Mouse (Mus musculus) T-helper 17 cell (primary cell): Measurements from ENCODE around the gene Actl10.

Experiments
- in situ Hi-C, 2 experiments: fragments of 300-600 bp; cut with MboI, MseI; formaldehyde crosslinking; loops; 1 replicate in 1 of 2; 2 replicates in 1 of 2; pipeline ENCODE4 v1.15.1; 2025; ENCODE audit warnings: high pct_unique_total_duplicates in 2 of 2

Actl10 gene

GRCm38 (mm10) chr2:154577744-154578067, 26.1 kb downstream of the Actl10 start:
- in situ Hi-C loops, result no loop called here

DNA sequence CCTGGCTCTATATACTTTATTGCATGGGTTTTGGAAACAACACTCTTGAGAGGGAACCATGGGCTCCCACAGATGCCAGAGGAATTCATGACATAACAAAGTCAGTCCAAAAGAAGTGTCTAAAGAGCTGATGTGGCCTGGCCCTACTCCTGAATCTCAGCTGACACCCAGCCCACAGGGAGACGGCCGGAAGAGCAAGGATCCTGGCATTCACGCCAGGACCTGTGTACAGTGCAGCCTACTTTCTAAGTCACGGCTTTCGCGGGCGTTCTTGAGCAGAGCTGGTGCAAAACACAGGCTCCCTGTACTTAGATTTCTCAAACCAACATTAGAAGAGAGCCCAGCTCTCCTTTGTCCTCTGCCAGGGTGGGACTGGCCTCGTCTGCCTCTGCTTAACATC, 29.0 kb downstream of the Actl10 start:
- in situ Hi-C loops, result no loop called here

- in situ Hi-C loops, result no loop called here
Measured at GRCm38 (mm10) chr2:154581421-154581820, 29.8 kb downstream of the Actl10 start.

DNA sequence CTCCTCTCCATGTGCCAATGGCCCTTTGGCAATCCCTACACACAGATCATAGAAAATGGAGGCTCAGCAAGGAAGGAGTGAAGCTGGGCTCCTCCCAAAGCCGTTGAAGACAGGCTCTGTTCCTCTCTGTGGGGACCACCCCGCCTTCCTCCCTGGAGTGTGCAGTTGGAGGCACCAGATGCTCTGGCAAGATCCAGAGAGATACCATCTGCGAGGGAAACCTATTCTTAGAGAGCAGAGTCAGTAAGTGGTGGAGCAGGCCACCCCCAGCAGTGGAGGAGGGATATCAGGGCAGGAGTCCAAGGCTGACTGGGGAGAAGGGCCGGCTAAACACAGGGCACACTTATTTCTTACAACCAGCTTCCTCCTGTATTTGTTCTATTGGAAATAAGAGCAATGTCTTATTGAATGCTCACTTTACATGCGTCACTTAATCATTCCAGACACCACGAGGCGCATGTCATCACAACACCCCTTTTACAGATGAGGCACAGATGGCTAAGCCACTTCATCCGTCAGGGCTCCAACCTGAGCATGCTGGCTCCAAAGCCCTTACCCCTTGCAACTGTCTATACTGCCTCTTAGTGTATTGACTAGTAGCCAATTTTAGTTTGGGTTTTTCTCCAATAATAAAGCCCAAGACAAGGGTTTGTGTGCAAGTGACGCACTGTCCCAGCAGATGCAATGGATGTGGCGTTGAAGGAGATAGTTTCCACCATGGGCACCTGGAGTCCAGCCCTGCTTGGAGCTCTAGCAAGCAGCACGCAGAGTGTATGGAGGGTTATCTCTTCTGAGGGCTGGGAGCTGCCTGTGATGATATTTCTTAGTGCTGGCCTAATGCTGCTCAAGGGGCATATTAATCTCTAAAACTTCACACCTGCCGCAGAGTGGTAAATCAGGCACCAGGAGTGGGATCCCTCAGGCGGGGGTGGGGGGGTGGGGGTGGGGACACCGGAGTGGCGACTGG, 32.6 kb downstream of the Actl10 start:
- in situ Hi-C loops, result no loop called here

DNA sequence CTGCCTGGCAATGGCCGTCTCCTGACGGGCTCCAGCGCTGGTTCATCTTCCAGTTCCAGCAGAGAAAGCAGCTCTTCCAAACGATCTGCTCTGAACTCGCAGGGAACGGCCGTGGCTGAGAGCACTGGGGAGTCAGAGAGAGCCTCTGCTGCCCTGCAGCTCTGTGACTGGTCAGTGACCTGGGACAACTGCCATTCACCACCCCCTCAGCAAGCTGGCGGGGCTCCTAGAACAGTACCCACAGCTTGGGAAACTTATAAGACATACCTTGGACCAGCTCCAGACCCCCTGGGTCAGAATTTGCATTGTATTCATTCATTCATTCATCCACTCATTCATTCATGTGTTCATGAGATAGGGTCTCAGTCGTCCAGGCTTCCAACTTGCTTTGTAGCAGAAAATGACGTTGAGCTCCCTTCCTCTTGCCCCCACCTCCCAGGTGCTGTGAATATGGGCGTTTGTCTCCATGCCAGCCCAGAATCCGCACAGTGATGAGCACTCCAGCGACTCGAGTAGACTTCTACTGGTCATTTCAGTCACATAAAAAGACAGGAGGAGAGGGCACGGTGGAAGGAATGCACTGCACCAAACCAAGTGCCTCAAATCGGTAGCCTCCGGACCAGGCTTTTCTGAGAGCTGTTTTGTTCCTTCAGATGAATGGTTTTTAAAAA, 33.5 kb downstream of the Actl10 start:
- in situ Hi-C loops, result no loop called here

GRCm38 (mm10) chr2:154586405-154586804, 34.8 kb downstream of the Actl10 start:
- in situ Hi-C loops, result no loop called here

GRCm38 (mm10) chr2:154589051-154589450, 37.5 kb downstream of the Actl10 start:
- in situ Hi-C loops, result no loop called here

- in situ Hi-C loops, result no loop called here
Measured at GRCm38 (mm10) chr2:154591239-154591638, 39.7 kb downstream of the Actl10 start.

GRCm38 (mm10) chr2:154593025-154593424, 41.4 kb downstream of the Actl10 start:
- in situ Hi-C loops, result no loop called here

DNA sequence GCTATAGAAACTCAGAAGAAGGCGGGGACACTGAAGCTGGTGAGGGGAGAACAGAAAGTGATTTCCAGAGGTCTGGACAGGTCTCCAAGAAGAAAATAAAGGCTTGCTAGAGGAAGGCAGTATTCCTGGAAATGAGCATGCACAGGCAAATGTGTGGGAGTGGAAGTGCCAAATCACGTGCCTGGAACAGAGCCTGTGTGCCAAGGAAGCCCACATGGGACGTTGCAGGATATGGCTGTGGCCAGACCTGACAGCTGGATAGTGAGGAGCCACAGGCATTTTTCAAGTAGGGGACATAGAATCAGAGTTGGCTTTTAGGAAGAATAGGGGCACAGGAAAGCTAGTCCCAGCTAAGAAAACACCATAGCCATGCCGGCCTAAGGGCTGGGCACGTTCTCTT, 44.2 kb downstream of the Actl10 start:
- in situ Hi-C loops, result no loop called here

- in situ Hi-C loops, result no loop called here
Measured at GRCm38 (mm10) chr2:154597399-154597798, 45.8 kb downstream of the Actl10 start.

DNA sequence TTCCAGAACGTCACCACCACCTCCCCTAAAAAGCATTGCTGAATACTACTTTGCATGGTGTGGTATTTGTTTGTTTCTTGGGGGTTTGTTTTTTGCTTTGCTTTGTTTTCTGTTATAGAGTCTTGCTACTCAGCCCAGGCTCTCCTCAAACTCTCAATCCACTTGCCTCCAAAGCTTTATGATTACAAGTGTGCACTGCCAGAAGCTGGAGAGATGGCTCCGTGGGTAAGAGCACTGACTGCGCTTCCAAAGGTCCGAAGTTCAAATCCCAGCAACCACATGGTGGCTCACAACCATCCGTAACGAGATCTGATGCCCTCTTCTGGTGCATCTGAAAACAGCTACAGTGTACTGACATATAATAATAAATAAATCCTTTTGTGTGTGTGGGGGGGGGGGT, 49.0 kb downstream of the Actl10 start:
- in situ Hi-C loops, result no loop called here

DNA sequence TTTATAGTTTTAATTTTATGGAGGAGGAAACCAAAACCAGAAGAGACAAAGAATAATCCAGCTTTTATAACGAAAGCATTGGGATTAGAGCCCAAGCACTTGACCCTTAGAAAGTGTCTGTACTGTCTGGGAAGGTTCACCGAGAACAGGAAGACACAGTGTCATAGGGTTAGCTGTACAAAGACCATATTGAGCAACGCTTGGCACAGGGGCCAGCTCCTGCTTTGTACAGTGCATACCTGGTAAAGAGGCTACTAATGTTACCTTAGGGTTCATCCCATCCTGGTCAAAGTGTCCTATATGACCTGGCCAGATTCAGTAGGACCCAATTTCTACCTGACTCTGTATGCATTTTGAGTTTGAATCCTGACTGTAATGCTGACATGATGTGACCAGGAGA, 49.7 kb downstream of the Actl10 start:
- in situ Hi-C loops, result no loop called here
